Mouse (Mus musculus): ENCODE data around the gene Hist1h3f. TPM values are rescaled to one million over a fixed set of nuclear protein-coding genes. Genes with fewer than 3 reads are reported as not detected.
A peak's percentile ranks its signal among the peaks of the same experiment; 100 is the strongest.

Hist1h3f gene
- total and polyA plus RNA-seq, 3 experiments: 0.94 to 5.5 (median 5.1) TPM

DNA sequence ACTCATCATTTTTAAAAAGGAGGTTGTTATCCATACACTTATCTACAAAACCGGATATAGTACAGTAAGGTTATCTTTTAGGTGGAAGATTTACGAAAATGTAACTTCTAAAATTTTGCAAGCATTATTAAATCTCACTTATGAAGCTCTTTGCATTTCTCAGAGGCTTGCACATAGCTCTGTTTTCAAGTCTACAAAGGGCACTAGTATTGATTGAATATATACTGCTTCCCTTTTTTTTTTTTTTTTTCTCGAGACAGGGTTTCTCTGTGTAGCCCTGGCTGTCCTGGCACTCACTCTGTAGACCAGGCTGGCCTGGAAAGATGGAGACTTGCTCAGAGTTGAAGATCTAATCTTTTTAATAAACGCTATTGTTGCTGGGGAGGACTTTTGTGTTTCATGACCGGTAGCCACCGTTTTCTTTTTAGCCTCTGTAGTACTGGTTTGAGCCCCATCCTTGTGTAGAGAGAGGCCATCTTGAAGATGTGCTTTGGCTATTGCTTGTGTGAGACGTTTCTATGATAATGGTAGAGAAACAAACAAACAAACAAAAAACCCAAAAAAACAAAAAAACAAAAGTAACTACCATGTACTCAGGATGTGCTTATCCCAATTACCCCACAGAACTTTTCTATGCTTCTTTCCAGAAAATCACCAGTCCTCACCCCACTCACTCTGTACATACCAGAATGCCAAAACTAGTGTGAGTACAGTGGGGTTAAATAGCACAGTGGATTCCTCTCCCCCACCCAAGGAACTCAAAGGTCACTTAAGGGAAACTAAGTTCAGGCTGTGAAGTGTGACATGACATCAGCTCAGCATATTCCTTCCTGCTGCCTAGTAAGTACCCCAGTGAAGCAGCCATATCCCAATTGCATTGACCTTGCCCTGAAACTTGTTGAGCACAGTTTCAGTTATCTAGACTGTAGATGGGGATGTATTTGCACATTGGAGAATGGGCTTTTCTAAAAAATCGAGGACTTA, 8.4 kb downstream of the Hist1h3f start:
- 43% methylated on average over 8 of the region's 8 CpGs for WGBS
- Histone ChIP-seq H3K4me1 (ENCODE audit: control insufficient read depth, insufficient read depth, low read length) (peaks cover 2% of the 10 kb centered on the region), H3K4me3 (peak overlapping the region; percentile 49), H3K27ac (peak overlapping the region; percentile 64), H3K27me3 (ENCODE audit: control insufficient read depth, insufficient read depth, low read length) (no peaks in the 10 kb centered on the region), H3K79me2 (replicated peaks; ENCODE audit: control insufficient read depth, insufficient read depth, low read length) (no peaks in the 10 kb centered on the region), H3K36me3 (ENCODE audit: control insufficient read depth, insufficient read depth, low read length) (no peaks in the 10 kb centered on the region; the same call in 1 of the 2 replicates), H3K9ac (ENCODE audit: low read depth, low read length) (no peak overlapping the region)
- intact Hi-C loops (cut with DNase I): no loop called here
- DNase-seq: no peak
- TF ChIP-seq CTCF (IDR thresholded peaks at IDR 0.05) (no peak), EP300 (IDR thresholded peaks at IDR 0.05; ENCODE audit: insufficient read depth, low read depth, low read length) (no peak), POLR2A (IDR thresholded peaks at IDR 0.05; ENCODE audit: insufficient read depth, low read depth, low read length) (no peak)

DNA sequence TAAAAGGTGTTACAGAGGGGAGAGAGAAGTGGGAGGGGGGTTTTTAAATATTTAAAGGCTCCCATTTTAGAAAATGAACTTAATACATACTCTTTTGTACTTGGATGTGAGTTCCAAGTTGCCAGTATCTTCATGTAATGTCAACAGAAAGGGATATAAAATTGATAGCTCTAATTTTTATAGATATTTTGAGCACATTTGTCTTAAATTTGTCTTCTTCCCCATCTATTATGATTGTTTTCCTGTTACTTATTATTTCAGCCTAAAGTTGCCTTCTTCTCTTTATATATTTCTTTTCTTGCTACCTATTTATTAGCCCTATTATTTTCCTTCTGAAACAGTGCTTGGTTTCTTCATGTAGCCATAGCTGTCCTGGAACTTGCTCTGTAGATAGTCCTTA, 9.1 kb downstream of the Hist1h3f start, which contains the start of gene Hist1h1d:
Gene Hist1h1d, plus strand, starts transcription at position 301 of the 400 bp plus-strand sequence.
- no peak for DNase-seq
- no peak for TF ChIP-seq CTCF (IDR thresholded peaks at IDR 0.05)
- no peak for TF ChIP-seq POLR2A (IDR thresholded peaks at IDR 0.05; ENCODE audit: insufficient read depth, low read depth, low read length)
- no peak for TF ChIP-seq EP300 (IDR thresholded peaks at IDR 0.05; ENCODE audit: insufficient read depth, low read depth, low read length)
- Histone ChIP-seq H3K4me3 (no peak within 1 kb of the TSS), H3K79me2 (replicated peaks; ENCODE audit: control insufficient read depth, insufficient read depth, low read length) (no peaks in the 10 kb centered on the region), H3K9ac (ENCODE audit: low read depth, low read length) (no peak within 1 kb of the TSS), H3K4me1 (ENCODE audit: control insufficient read depth, insufficient read depth, low read length) (peaks cover 2% of the 10 kb centered on the region), H3K27me3 (ENCODE audit: control insufficient read depth, insufficient read depth, low read length) (no peaks in the 10 kb centered on the region), H3K27ac (no peak within 1 kb of the TSS), H3K36me3 (ENCODE audit: control insufficient read depth, insufficient read depth, low read length) (no peaks in the 10 kb centered on the region; the same call in 1 of the 2 replicates)
- intact Hi-C loops (cut with DNase I): no loop called here

DNA sequence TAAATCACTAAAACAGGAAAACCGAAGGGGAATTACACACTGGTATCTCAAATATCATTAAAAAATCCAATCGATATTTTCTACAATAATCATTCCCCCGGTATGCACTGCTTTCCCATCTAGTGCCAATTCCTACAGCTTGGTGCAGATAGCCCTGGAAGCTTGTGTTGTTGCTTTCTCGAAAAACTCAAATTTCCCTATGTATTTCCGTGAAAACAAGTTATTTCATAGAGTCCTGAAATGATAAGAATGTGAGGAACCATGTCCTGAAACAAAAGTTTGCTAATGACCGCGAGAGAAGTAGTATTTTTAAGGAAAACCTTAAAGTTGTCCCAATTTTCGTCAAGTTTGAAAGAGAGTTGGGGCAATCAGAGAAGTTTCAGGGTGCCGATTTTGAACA, 10.5 kb downstream of the Hist1h3f start:
- no peak for DNase-seq
- intact Hi-C loops (cut with DNase I): no loop called here
- Histone ChIP-seq H3K79me2 (replicated peaks; ENCODE audit: control insufficient read depth, insufficient read depth, low read length) (no peaks in the 10 kb centered on the region), H3K9ac (ENCODE audit: low read depth, low read length) (peak overlapping the region; percentile 41; the same call in 1 of the 2 replicates), H3K4me1 (ENCODE audit: control insufficient read depth, insufficient read depth, low read length) (peaks cover 2% of the 10 kb centered on the region), H3K4me3 (peak overlapping the region; percentile 65), H3K27me3 (ENCODE audit: control insufficient read depth, insufficient read depth, low read length) (no peaks in the 10 kb centered on the region), H3K27ac (peak overlapping the region; percentile 79), H3K36me3 (ENCODE audit: control insufficient read depth, insufficient read depth, low read length) (no peaks in the 10 kb centered on the region; the same call in 1 of the 2 replicates)
- no peak for TF ChIP-seq CTCF (IDR thresholded peaks at IDR 0.05)
- no peak for TF ChIP-seq POLR2A (IDR thresholded peaks at IDR 0.05; ENCODE audit: insufficient read depth, low read depth, low read length)
- no peak for TF ChIP-seq EP300 (IDR thresholded peaks at IDR 0.05; ENCODE audit: insufficient read depth, low read depth, low read length)
- 15% methylated on average over 9 of the region's 9 CpGs for WGBS

DNA sequence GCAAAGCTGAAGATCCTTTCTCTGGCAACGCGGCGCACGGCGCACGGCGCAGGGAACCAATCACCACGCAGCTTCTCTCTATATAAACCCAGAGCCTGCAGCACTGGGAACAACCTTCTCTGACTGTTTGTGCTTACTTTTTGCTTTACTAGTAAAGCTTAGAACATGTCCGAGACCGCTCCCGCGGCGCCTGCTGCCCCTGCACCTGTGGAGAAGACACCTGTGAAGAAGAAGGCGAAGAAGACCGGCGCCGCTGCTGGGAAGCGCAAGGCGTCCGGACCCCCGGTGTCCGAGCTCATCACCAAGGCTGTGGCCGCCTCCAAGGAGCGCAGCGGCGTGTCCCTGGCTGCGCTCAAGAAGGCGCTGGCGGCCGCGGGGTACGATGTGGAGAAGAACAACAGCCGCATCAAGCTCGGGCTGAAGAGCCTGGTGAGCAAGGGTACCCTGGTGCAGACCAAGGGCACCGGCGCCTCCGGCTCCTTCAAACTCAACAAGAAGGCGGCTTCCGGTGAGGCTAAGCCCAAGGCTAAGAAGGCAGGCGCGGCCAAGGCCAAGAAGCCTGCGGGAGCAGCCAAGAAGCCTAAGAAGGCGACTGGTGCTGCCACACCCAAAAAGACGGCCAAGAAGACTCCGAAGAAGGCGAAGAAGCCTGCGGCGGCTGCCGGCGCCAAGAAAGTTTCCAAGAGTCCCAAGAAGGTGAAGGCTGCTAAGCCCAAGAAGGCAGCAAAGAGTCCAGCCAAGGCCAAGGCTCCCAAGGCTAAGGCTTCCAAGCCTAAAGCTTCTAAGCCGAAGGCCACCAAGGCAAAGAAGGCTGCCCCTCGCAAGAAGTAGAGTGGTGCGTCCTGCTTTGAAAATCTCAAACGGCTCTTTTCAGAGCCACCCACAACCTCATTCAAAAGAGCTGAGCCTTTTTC, 11.3 kb downstream of the Hist1h3f start:
- TF ChIP-seq CTCF (IDR thresholded peaks at IDR 0.05): no peak
- TF ChIP-seq POLR2A (IDR thresholded peaks at IDR 0.05; ENCODE audit: insufficient read depth, low read depth, low read length): peak; percentile 94
- TF ChIP-seq EP300 (IDR thresholded peaks at IDR 0.05; ENCODE audit: insufficient read depth, low read depth, low read length): 0 out of 2 replicates have a peak, but pooled peaks have one; percentile 50
- H3K27me3 ChIP-seq (ENCODE audit: control insufficient read depth, insufficient read depth, low read length): no peaks in the 10 kb centered on the region
- DNase-seq: peak; percentile 69 to 83
- under 1% methylated on average over 54 of the region's 54 CpGs for WGBS
- intact Hi-C loops (cut with DNase I): no loop called here
- H3K9ac ChIP-seq (ENCODE audit: low read depth, low read length): peak overlapping the region; percentile 73
- no peaks in the 10 kb centered on the region; the same call in 1 of the 2 replicates for H3K36me3 ChIP-seq (ENCODE audit: control insufficient read depth, insufficient read depth, low read length)
- peak overlapping the region; percentile 79 for H3K27ac ChIP-seq
- H3K4me1 ChIP-seq (ENCODE audit: control insufficient read depth, insufficient read depth, low read length): peaks cover 2% of the 10 kb centered on the region
- H3K79me2 ChIP-seq (replicated peaks; ENCODE audit: control insufficient read depth, insufficient read depth, low read length): no peaks in the 10 kb centered on the region
- H3K4me3 ChIP-seq: peak overlapping the region; percentile 65

DNA sequence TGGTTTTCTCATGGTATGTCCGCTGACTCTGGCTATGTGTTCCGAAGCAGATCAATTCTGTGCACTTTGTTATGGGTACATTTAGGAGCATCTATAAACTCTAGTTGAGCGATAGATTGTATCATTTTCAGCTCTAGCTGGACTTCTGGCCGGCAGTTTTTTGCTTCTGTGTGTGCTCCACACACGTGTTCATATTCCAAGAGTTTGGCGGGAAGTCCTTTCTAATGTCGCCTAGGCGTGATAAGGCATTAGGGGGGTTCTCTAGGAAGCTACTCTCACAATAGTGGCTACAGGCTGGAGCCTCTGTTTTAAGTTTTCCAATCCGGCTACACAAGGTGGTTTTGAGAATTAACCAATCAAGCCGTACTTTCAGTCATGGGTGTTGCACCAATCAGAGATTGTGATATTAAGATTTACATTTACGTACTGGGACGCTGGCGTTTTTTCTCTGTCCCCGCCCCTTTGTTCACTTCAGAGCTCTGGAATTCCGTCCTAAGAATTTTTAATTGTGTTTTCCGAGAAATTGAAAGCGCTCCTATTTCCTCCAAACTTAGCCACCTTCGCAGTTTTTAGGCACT, 12.1 kb downstream of the Hist1h3f start:
- peak; percentile 62 to 73 for DNase-seq
- Histone ChIP-seq H3K79me2 (replicated peaks; ENCODE audit: control insufficient read depth, insufficient read depth, low read length) (no peaks in the 10 kb centered on the region), H3K4me1 (ENCODE audit: control insufficient read depth, insufficient read depth, low read length) (peaks cover 2% of the 10 kb centered on the region), H3K9ac (ENCODE audit: low read depth, low read length) (peak overlapping the region; percentile 73), H3K27me3 (ENCODE audit: control insufficient read depth, insufficient read depth, low read length) (no peaks in the 10 kb centered on the region), H3K27ac (peak overlapping the region; percentile 79), H3K4me3 (peak overlapping the region; percentile 65), H3K36me3 (ENCODE audit: control insufficient read depth, insufficient read depth, low read length) (no peaks in the 10 kb centered on the region; the same call in 1 of the 2 replicates)
- intact Hi-C loops (cut with DNase I): no loop called here
- peak; percentile 80 for TF ChIP-seq POLR2A (IDR thresholded peaks at IDR 0.05; ENCODE audit: insufficient read depth, low read depth, low read length)
- no peak for TF ChIP-seq CTCF (IDR thresholded peaks at IDR 0.05)
- under 1% methylated on average over 18 of the region's 18 CpGs for WGBS
